Mouse (Mus musculus) stomach, embryonic 14.5 days (tissue): ENCODE measurements around the gene Camsap3. TPM values are rescaled to one million over a fixed set of nuclear protein-coding genes. Genes with fewer than 3 reads are reported as not detected.

ENCODE experiments used
- ATAC-seq: fragments of 200-750 bp; cut with Nextera tagmentation; 2 replicates; pipeline ENCODE4 v1.8.0; 2017; ENCODE audit warnings: low read depth, moderate TSS enrichment; ENCODE audit not compliant: insufficient number of reproducible peaks, insufficient read depth, low FRiP score
- H3K27ac ChIP-seq: fragments of 300-500 bp; sonication (generic); 2 replicates; pipeline ENCODE4 v1.5.1; 2014; ENCODE audit warnings: mild to moderate bottlenecking, low read length, moderate library complexity, mixed read lengths
- H3K27me3 ChIP-seq: fragments of 300-500 bp; sonication (generic); 2 replicates; pipeline ENCODE4 v1.6.1; 2014; ENCODE audit warnings: low read length, control low read depth, mixed read lengths; ENCODE audit not compliant: control insufficient read depth, insufficient read depth
- H3K36me3 ChIP-seq: fragments of 300-500 bp; sonication (generic); 2 replicates; pipeline ENCODE4 v1.6.1; 2014; ENCODE audit warnings: mild to moderate bottlenecking, control low read depth, low read length, moderate library complexity, mixed read lengths; ENCODE audit not compliant: control insufficient read depth, insufficient read depth
- H3K4me1 ChIP-seq: fragments of 300-500 bp; sonication (generic); 2 replicates; pipeline ENCODE4 v1.6.1; 2014; ENCODE audit warnings: low read length, control low read depth, mixed read lengths; ENCODE audit not compliant: control insufficient read depth, insufficient read depth
- H3K4me2 ChIP-seq: fragments of 300-500 bp; sonication (generic); replicated peaks from 2 replicates; pipeline ENCODE4 v1.6.1; 2014; ENCODE audit warnings: low read depth, low read length, control low read depth
- H3K4me3 ChIP-seq: fragments of 300-500 bp; sonication (generic); 2 replicates; pipeline ENCODE4 v1.5.1; 2014; ENCODE audit warnings: low read depth, low read length, control low read depth
- H3K9ac ChIP-seq: fragments of 300-500 bp; sonication (generic); replicated peaks from 2 replicates; pipeline ENCODE4 v1.6.1; 2014; ENCODE audit warnings: low read depth, mild to moderate bottlenecking, control low read depth, low read length, moderate library complexity, mixed read lengths
- H3K9me3 ChIP-seq: fragments of 300-500 bp; sonication (generic); 2 replicates; pipeline ENCODE4 v1.6.1; 2016; ENCODE audit warnings: low read depth, low read length, control low read depth; ENCODE audit not compliant: control insufficient read depth
- WGBS: fragments of 180-500 bp; shearing (Covaris S2); extraction: QIAGEN DNeasy Blood & Tissue Kit; methylation state at CpG from one replicate; pipeline ENCODE4 v1.1.7; 2014; 5-methylcytosine and 5-hydroxymethylcytosine counted together
- polyA plus RNA-seq: library from polyadenylated mRNA; unstranded; fragments of >200 nt; fragmentation: Nextera tagmentation; extraction: Ambion mirVana; gene quantifications from 2 replicates; pipeline ENCODE4 v1.2.1, GENCODE M21; 2014

The Camsap3 gene
- 14.9 and 15.3 TPM in 2 replicates for polyA plus RNA-seq

- 2% methylated on average over 6 of the region's 7 CpGs for WGBS
- no peak for ATAC-seq
These were observed at the start of gene Camsap3 for GRCm38 (mm10) chr8:3586993-3587390. Gene Camsap3, plus strand, starts transcription at chr8:3587293.

GRCm38 (mm10) chr8:3537666-3538065 lies 49.4 kb upstream of the Camsap3 start:
- peak; percentile 16; the same call in 1 of the 2 replicates for ATAC-seq
- H3K27me3 ChIP-seq, result no peaks in the 10 kb centered on the region
- H3K27ac ChIP-seq, result no peak overlapping the region
- no peak overlapping the region for H3K4me2 ChIP-seq
- no peaks in the 10 kb centered on the region for H3K4me1 ChIP-seq
- H3K4me3 ChIP-seq, result no peak overlapping the region
- no peaks in the 10 kb centered on the region for H3K9me3 ChIP-seq
- H3K36me3 ChIP-seq, result peaks cover 36% of the 10 kb centered on the region
- WGBS, result 95% methylated on average over 26 of the region's 26 CpGs
- H3K9ac ChIP-seq, result no peak overlapping the region

More at GRCm38 (mm10) chr8:3586993-3587390, at the start of gene Camsap3:
- no peaks in the 10 kb centered on the region for H3K4me1 ChIP-seq
- peak within 1 kb of the TSS; percentile 84 for H3K4me2 ChIP-seq
- H3K36me3 ChIP-seq, result no peaks in the 10 kb centered on the region
- H3K27ac ChIP-seq, result peak within 1 kb of the TSS; percentile 80
- H3K9ac ChIP-seq, result peak within 1 kb of the TSS; percentile 65
- H3K4me3 ChIP-seq, result peak within 1 kb of the TSS; percentile 75
- no peaks in the 10 kb centered on the region for H3K9me3 ChIP-seq
- H3K27me3 ChIP-seq, result peaks cover 5% of the 10 kb centered on the region

- H3K27ac ChIP-seq, result no peak overlapping the region
- peaks cover 44% of the 10 kb centered on the region for H3K36me3 ChIP-seq
- no peaks in the 10 kb centered on the region for H3K27me3 ChIP-seq
- no peak overlapping the region for H3K9ac ChIP-seq
- no peak overlapping the region for H3K4me3 ChIP-seq
- H3K4me2 ChIP-seq, result no peak overlapping the region
- H3K4me1 ChIP-seq, result no peaks in the 10 kb centered on the region
- H3K9me3 ChIP-seq, result no peaks in the 10 kb centered on the region
- WGBS, result 82% methylated on average over 7 of the region's 7 CpGs
- ATAC-seq, result no peak
These were observed 47.9 kb upstream of the Camsap3 start for GRCm38 (mm10) chr8:3539146-3539545.

GRCm38 (mm10) chr8:3540076-3540475 lies 47.0 kb upstream of the Camsap3 start:
- 85% methylated on average over 4 of the region's 4 CpGs for WGBS
- no peak overlapping the region for H3K9ac ChIP-seq
- no peaks in the 10 kb centered on the region for H3K27me3 ChIP-seq
- no peaks in the 10 kb centered on the region for H3K4me1 ChIP-seq
- H3K9me3 ChIP-seq, result no peaks in the 10 kb centered on the region
- H3K4me2 ChIP-seq, result no peak overlapping the region
- H3K36me3 ChIP-seq, result peaks cover 46% of the 10 kb centered on the region
- H3K4me3 ChIP-seq, result no peak overlapping the region
- no peak overlapping the region for H3K27ac ChIP-seq
- no peak for ATAC-seq

GRCm38 (mm10) chr8:3546511-3546910 lies 40.6 kb upstream of the Camsap3 start:
- H3K4me3 ChIP-seq, result no peak overlapping the region
- ATAC-seq, result no peak
- H3K4me2 ChIP-seq, result no peak overlapping the region
- H3K27ac ChIP-seq, result no peak overlapping the region
- H3K9ac ChIP-seq, result no peak overlapping the region
- H3K4me1 ChIP-seq, result no peaks in the 10 kb centered on the region
- WGBS, result 93% methylated on average over 2 of the region's 2 CpGs
- H3K27me3 ChIP-seq, result no peaks in the 10 kb centered on the region
- peaks cover 11% of the 10 kb centered on the region; the same call in 1 of the 2 replicates for H3K36me3 ChIP-seq
- no peaks in the 10 kb centered on the region for H3K9me3 ChIP-seq

- 94% methylated on average over 1 of the region's 1 CpGs for WGBS
- H3K27ac ChIP-seq, result no peak overlapping the region
- H3K9me3 ChIP-seq, result no peaks in the 10 kb centered on the region
- H3K36me3 ChIP-seq, result no peaks in the 10 kb centered on the region
- no peak overlapping the region for H3K4me3 ChIP-seq
- no peaks in the 10 kb centered on the region for H3K4me1 ChIP-seq
- no peaks in the 10 kb centered on the region for H3K27me3 ChIP-seq
- no peak overlapping the region for H3K9ac ChIP-seq
- H3K4me2 ChIP-seq, result no peak overlapping the region
- ATAC-seq, result no peak
These were observed 34.9 kb upstream of the Camsap3 start for GRCm38 (mm10) chr8:3552240-3552639.

GRCm38 (mm10) chr8:3556114-3556513 lies 31.0 kb upstream of the Camsap3 start:
- WGBS, result 63% methylated on average over 4 of the region's 4 CpGs
- Histone ChIP-seq H3K9me3 (no peaks in the 10 kb centered on the region), H3K27ac (no peak overlapping the region), H3K4me3 (no peak overlapping the region), H3K4me2 (no peak overlapping the region), H3K9ac (no peak overlapping the region), H3K4me1 (no peaks in the 10 kb centered on the region), H3K27me3 (no peaks in the 10 kb centered on the region), H3K36me3 (no peaks in the 10 kb centered on the region)
- peak; percentile 86 for ATAC-seq

GRCm38 (mm10) chr8:3567641-3568371 lies 19.3 kb upstream of the Camsap3 start, which contains the start of gene C330021F23Rik:
Gene C330021F23Rik, plus strand, starts transcription at chr8:3567990.
- Histone ChIP-seq H3K9me3 (no peaks in the 10 kb centered on the region), H3K9ac (no peak within 1 kb of the TSS), H3K36me3 (no peaks in the 10 kb centered on the region), H3K4me1 (no peaks in the 10 kb centered on the region), H3K4me2 (peak within 1 kb of the TSS; percentile 29; the same call in 1 of the 2 replicates), H3K4me3 (no peak within 1 kb of the TSS), H3K27me3 (no peaks in the 10 kb centered on the region), H3K27ac (no peak within 1 kb of the TSS)
- 4% methylated on average over 12 of the region's 12 CpGs for WGBS
- peak; percentile 47; the same call in 1 of the 2 replicates for ATAC-seq
